Mouse (Mus musculus): Measurements from ENCODE around the gene Mast4.

The Mast4 gene

GRCm38 (mm10) chr13:102919741-102920140 lies 414.6 kb downstream of the Mast4 start:
- in situ Hi-C loops (cut with MseI, MboI) = loop anchor here in 1 of 2 experiments (25.0 kb wide), 1 partner anchor 193 kb away; no protein-coding TSS in a partner anchor

- in situ Hi-C loops (cut with MseI, MboI) = loop anchor here in 1 of 2 experiments (25.0 kb wide), 1 partner anchor 194 kb away; no protein-coding TSS in a partner anchor
Observed at GRCm38 (mm10) chr13:102918616-102919015, 415.7 kb downstream of the Mast4 start.

GRCm38 (mm10) chr13:102915341-102915740 lies 419.0 kb downstream of the Mast4 start:
- in situ Hi-C loops (cut with MseI, MboI) = loop anchor here in 1 of 2 experiments (25.0 kb wide), 1 partner anchor 197 kb away; no protein-coding TSS in a partner anchor

GRCm38 (mm10) chr13:102914800-102915199 lies 419.5 kb downstream of the Mast4 start:
- in situ Hi-C loops (cut with MseI, MboI) = loop anchor here in 1 of 2 experiments (25.0 kb wide), 1 partner anchor 198 kb away; no protein-coding TSS in a partner anchor

- in situ Hi-C loops (cut with MseI, MboI) = loop anchor here in 1 of 2 experiments (25.0 kb wide), 1 partner anchor 198 kb away; no protein-coding TSS in a partner anchor
Observed at GRCm38 (mm10) chr13:102913919-102914318, 420.4 kb downstream of the Mast4 start.

GRCm38 (mm10) chr13:102912867-102913266 lies 421.4 kb downstream of the Mast4 start:
- in situ Hi-C loops (cut with MseI, MboI) = loop anchor here in 1 of 2 experiments (25.0 kb wide), 1 partner anchor 199 kb away; no protein-coding TSS in a partner anchor

GRCm38 (mm10) chr13:102909654-102910418 lies 424.5 kb downstream of the Mast4 start:
- in situ Hi-C loops (cut with MseI, MboI) = loop anchor here in 1 of 2 experiments (25.0 kb wide), 1 partner anchor 202 kb away; no protein-coding TSS in a partner anchor

GRCm38 (mm10) chr13:102906661-102907009 lies 427.7 kb downstream of the Mast4 start:
- in situ Hi-C loops (cut with MseI, MboI) = loop anchor here in 1 of 2 experiments (25.0 kb wide), 1 partner anchor 206 kb away; no protein-coding TSS in a partner anchor

- in situ Hi-C loops (cut with MseI, MboI) = loop anchor here in 1 of 2 experiments (25.0 kb wide), 1 partner anchor 206 kb away; no protein-coding TSS in a partner anchor
Observed at GRCm38 (mm10) chr13:102906004-102906660, 428.2 kb downstream of the Mast4 start.

GRCm38 (mm10) chr13:102905361-102905950 lies 428.8 kb downstream of the Mast4 start:
- in situ Hi-C loops (cut with MseI, MboI) = loop anchor here in 1 of 2 experiments (25.0 kb wide), 1 partner anchor 207 kb away; no protein-coding TSS in a partner anchor

- in situ Hi-C loops (cut with MseI, MboI) = loop anchor here in 1 of 2 experiments (25.0 kb wide), 1 partner anchor 209 kb away; no protein-coding TSS in a partner anchor
Observed at GRCm38 (mm10) chr13:102903689-102904088, 430.6 kb downstream of the Mast4 start.

- in situ Hi-C loops (cut with MseI, MboI) = loop anchor here in 1 of 2 experiments (25.0 kb wide), 1 partner anchor 210 kb away; no protein-coding TSS in a partner anchor
Observed at GRCm38 (mm10) chr13:102902123-102902522, 432.2 kb downstream of the Mast4 start.

GRCm38 (mm10) chr13:102900531-102900930 lies 433.8 kb downstream of the Mast4 start:
- in situ Hi-C loops (cut with MseI, MboI) = loop anchor here in 1 of 2 experiments (25.0 kb wide), 1 partner anchor 212 kb away; no protein-coding TSS in a partner anchor

GRCm38 (mm10) chr13:102900083-102900420 lies 434.2 kb downstream of the Mast4 start:
- in situ Hi-C loops (cut with MseI, MboI) = loop anchor here in 1 of 2 experiments (25.0 kb wide), 1 partner anchor 212 kb away; no protein-coding TSS in a partner anchor

GRCm38 (mm10) chr13:102899253-102900082 lies 434.8 kb downstream of the Mast4 start:
- in situ Hi-C loops (cut with MseI, MboI) = loop anchor here in 1 of 2 experiments (25.0 kb wide), 1 partner anchor 213 kb away; no protein-coding TSS in a partner anchor

GRCm38 (mm10) chr13:102898374-102899131 lies 435.7 kb downstream of the Mast4 start:
- in situ Hi-C loops (cut with MseI, MboI) = no loop called here

- in situ Hi-C loops (cut with MseI, MboI) = no loop called here
Observed at GRCm38 (mm10) chr13:102896322-102896721, 438.0 kb downstream of the Mast4 start.

- in situ Hi-C loops (cut with MseI, MboI) = no loop called here
Observed at GRCm38 (mm10) chr13:102895894-102896293, 438.4 kb downstream of the Mast4 start.
